Mouse (Mus musculus) layer of hippocampus, adult 9-11 months (tissue): ENCODE data around the gene Ppox.
"Not testable (repeated sequence)": the region's sequence is repeated elsewhere in the genome, so short reads cannot be mapped to it uniquely, and the experiment has no call there.

Experiments
- DNase-seq: peaks from one replicate; pipeline ENCODE4 v3.0.0; 2022

Ppox gene

DNA sequence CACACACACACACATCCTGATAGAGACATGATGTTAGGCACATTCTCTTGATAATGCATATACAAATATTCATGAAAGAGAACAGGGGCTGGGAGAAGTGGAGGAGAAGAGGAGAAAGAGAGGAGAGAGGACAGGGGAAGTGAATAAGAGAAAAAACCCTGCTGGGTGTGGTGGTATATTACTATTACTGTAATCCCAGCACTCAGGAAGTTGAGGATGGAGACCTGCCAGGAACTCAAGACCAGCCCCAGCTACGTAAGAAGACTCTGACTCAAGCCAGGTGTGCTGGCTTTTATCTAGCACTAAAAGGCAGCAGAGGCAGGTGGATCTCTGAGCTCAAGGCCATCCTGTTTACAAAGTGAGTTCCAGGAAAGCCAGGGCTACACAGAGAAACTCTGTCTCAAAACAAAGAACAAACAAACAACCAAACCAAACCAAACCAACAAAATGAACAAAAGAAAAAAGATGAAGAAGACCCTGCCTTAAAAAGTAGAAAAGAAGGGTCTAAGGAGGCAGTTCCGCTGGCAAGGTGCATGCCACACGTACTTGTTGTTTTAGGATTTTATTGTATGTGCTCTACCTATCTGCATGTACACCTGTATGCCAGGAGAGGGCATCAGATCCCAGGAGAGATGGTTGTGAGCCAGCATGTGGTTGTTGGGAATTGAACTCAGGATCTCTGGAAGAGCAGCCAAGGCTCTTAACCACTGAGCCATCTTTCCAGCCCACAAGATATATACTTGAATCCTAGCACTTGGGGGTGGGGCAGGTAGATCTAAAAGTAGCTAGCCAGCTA lies 17.1 kb downstream of the Ppox start:
- no peak for DNase-seq

DNA sequence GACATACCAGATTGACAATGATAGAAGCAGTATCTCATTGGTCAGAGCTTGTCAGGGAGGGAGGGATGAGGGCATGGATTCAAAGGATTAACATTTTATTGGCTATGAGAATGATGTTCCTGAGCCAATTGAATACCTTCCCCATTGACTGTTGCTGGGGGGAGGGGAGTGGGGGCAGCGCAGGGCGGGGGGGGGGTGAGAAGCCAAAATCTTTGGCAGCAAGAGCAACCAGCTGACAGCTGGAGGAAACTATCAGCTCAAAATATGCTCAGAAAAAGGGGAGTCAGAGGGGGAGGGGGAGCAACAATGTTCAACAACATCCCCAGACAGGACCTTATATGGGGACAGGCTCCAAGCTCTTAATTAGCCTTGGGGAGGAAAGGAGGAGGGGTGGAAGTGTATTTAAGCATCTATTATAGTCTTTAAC lies 17.8 kb downstream of the Ppox start:
- peak; percentile 80 for DNase-seq

DNA sequence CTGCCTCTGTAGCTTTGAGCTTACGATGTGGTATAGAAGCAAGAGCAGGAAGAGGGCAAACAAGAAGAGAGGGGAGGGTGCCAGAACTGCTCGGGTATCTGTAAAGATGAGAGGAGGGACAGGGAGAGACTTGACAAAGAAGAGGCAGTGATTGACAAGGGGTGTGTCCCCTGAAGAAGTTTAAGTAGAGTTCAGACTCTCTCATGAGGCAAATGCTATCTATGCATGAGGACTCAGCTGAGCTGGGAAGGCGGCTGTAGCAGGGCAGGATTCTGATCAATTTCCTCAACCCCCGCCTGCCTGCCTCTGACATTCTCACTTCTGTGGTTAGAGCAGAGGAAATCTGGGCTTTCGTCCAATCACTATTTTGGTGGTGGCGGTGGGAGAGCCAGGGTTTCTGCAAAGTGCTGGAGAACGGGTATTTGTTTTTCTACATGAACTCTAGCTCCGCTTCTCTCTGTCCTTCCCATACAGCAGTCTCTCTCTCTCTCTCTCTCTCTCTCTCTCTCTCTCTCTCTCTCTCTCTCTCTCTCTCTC lies 18.3 kb downstream of the Ppox start:
- DNase-seq: peak; percentile 93

DNA sequence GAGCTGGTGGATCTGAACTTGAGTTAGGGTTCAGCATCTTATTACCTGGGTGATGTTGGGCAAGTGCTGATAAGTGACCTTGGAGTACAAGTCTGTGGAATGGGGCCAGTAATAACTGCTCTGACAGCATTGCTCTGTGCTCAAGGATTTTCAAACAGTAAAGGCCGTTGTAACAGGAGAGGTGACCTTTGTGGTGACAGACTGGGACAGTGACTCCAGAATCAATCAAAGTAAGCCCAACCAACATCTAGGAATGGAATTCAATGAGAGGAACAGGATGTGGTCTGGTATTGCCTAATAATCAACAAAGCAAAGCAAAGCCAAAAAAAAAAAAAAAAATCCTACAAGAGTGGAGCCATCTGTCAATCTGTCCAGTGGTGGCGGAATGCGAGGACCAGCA lies 20.7 kb downstream of the Ppox start:
- no peak for DNase-seq

DNA sequence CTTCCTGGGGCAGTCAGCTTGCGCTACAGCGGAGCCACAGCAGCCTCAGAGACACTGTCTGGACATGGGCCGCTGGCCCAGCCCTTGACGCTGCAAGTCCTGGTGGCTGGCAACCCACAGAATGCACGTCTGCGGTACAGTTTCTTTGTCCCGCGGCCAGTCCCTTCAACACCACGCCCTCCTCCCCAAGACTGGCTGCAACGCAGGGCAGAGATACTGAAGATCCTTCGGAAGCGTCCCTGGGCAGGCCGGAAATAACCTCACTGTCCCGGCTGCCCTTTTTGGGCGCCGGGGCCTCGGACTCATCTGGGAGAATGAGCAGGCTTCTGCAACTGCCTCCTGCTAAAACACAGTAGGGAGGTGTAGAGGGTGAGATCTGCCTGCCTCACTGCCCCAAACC lies 22.1 kb downstream of the Ppox start:
- no peak for DNase-seq

DNA sequence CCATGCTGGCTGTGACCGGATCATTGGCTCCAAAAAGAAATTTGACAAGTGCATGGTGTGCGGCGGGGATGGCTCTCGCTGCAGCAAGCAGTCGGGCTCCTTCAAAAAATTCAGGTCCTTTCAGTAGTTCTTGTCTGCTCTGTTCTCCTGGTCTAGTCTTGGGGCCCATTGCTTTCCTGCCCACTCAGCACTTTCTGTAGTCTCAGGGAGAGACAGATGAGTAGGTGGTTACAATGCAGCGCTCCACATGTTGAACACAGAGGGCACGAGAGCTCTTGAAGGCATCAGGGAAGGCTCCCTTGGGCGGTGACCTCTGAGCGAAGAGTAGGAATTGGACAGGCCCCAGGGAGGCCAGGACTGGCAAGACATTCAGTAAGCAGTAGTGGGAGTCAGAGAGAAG lies 23.2 kb downstream of the Ppox start:
- DNase-seq: no peak

DNA sequence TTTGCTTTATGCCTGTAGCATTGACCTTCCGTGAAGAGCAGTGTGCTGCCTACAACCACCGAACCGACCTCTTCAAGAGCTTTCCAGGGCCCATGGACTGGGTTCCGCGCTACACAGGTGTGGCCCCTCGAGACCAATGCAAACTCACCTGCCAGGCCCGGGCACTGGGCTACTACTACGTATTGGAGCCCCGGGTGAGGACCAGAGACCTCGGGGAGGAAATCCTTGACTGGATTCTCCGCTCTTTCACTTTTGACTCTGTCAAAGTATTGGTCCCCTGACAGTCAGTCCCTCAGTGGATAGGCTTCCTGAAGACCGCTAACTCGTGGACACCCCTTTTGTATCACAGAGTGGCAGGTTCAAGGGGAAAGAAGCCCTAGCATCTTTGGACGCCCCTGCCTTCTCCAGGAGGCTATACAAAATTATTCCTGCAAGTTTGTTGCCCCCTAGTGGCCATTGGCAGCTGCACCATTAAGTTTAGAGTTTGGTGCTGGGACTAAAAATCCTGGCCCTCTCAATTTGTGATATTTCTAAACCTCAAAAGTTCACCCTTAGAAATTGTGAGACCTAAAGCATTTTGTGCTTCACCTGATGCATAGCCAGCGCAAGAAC lies 23.9 kb downstream of the Ppox start:
- DNase-seq: no peak

DNA sequence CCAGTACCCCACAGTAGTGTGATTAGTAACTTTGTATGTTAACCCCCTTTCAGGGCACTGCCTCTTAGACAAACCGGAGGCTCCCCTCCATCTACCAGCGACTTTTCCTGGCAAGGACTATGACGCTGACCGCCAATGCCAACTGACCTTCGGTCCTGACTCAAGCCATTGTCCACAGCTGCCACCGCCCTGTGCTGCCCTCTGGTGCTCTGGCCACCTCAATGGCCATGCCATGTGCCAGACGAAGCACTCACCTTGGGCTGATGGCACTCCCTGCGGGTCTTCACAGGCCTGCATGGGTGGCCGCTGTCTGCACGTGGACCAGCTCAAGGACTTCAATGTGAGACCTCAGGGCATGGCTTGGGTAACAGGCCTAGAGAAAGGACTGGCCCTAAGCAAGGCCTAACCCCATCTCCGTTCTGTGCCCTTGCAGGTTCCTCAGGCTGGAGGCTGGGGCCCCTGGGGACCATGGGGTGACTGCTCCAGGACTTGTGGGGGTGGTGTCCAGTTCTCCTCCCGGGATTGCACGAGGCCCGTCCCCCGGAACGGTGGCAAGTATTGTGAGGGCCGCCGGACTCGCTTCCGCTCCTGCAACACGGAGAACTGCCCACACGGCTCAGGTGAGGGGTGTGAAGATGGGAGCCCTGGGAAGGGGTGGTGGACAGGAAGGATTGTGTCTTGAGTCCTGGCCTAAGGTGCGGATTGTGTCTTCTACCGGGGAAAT lies 24.7 kb downstream of the Ppox start:
- DNase-seq: no peak

DNA sequence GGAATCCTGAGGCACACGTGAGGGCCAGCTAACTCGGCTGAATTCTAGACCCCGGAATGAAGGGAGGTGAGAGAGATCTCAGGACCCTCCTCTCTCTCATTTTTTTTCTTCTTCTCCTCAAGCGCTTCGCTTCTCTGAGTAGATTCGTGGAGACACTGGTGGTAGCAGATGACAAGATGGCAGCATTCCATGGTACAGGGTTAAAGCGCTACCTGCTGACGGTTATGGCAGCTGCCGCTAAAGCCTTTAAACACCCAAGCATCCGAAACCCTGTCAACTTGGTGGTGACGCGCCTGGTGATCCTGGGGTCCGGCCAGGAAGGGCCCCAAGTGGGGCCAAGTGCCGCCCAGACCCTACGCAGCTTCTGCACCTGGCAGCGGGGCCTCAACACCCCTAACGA lies 28.6 kb downstream of the Ppox start:
- no peak for DNase-seq

DNA sequence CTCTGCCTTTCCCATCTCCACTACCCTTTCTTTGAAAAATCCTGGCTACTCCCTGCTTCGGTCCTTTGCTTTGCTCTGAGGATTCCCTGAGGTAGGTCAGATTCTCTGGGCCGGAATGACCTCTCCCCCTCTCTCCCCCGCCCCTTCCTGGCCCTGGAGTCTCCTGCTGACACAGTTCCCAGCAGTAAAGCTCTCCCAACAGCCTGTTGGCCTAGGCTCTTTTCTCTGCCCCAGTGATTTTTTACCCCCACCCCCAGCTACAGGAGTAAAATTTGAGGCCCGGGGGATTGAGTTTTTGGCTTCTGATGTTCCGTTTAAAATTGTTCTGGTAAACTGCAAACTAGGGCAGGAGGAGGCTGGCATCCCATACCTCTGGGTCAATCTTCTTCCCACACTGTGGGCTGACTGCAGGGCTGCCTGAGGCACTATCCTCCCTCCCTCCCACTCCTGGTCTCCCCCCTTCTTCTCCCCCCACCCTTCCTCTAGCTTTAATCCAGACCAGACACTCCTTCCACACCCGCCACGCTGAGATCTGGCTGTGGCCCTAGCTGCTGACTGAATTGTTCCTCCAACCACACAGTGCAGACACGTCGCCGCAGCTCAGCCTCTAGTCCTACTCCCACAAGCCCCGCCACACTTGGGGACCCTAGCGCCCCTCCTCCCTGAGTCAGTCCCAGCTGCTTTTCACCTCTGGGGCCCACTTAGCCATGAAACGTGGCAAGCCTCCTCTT lies 29.2 kb downstream of the Ppox start:
- no peak for DNase-seq

DNA sequence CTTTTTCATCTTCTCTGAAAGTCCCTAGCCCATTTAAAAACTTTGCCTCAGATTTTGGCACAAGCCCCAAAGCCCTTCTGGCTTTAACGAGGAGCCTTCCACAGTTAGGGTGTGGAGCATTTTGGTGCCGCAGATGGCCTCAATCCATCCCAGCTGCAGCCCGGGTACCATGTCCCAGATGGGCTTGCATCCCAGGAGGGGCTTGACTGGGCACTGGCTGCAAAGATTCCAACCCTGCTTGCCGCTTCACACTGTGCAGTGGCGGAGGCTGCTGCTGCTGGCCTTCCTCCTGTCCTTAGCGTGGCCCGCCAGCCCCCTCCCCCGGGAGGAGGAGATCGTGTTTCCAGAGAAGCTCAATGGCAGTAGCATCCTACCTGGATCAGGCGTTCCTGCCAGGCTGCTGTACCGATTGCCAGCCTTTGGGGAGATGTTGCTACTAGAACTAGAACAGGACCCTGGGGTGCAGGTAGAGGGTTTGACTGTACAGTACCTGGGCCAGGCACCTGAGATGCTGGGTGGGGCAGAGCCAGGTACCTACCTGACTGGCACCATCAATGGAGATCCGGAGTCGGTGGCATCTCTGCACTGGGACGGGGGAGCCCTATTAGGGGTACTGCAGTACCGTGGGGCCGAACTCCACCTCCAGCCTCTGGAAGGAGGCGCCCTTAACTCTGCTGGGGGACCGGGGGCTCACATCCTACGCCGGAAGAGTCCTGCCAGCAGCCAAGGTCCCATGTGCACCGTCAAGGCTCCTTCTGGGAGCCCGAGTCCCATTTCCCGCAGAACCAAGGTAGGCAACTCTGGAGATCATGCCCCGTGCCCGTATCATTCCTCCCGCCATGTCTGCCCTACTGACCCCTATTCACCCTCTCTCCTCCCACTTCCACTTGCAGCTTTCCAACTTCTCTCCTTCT lies 30.0 kb downstream of the Ppox start, which contains the start of gene Ndufs2:
Gene Ndufs2, minus strand, starts transcription at position 709 of the 914 bp plus-strand sequence.
- no peak for DNase-seq

DNA sequence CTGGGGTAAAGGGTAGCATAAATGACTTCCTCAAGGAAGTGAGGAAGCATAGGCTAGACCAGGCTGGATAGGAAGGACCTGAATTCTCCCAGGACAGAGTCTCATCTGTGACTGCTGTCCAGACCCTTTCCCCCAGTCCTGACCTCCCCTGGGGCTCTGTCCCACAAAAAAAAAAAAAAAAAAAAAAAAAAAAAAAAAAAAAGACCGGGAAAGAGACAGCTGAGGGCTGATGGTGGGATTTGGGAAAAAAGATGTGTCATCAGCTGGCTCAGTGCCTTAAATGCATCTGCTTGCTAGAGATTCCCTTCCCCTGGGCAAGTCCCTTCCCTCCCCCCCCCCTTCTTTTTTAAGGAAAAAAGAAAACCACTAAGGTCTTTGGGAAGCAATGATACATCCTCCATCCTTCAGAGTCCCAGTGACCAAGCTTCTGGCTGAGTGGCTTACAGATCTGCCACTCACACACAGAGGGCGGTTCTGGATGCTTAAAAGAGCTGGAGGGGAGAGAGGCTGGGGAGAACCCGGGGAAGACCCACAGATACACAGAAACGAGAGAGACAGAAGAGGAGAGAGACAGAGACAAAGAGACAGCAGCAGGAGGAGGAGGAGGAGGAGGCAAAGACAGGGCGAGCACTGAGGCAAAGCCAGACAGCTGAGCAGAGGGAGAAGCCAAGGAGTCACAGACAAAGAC lies 30.9 kb downstream of the Ppox start, which contains the start of gene Adamts4:
Gene Adamts4, plus strand, starts transcription at position 509 of the 688 bp plus-strand sequence.
- peak; percentile 71 for DNase-seq

DNA sequence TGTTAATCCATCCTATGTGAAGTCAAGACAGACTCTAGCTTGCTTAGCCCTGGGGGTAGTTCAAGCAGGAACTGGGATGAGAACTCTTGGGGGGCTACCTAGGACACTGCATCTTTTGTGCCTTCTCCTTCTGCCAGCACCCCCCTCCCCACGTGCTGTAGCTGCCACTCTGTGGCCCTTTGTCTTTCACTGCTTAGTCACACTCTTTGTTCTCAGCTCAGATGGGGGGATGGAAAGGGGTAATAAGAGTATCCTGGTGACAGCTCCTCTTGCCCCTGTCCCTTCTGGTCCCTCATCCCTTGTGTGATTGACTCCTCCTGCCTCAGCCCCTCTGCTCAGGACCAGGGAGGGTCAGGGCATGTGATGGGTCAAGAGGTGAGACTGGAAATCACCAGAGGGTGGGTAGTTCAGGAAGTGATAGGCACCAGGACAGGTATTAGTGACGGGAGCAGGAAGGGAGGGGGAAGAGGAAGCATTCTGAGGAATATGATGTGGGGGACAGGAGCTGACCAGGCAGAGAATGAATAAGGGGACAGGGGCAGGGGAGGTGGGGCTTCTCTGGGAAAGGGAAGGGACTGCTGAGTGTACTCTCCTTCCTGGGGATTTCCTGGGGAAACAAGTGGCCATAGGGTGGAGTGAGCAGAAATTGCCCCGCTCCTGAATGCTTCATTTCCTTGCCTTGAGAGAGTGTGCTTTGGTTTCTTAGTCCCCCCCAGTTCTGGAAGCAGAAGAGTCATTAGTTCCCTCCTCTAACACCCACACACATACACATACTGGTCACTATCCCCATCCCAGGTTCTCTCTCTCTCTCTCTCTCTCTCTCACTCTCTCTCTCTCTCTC lies 32.4 kb downstream of the Ppox start:
- peak; percentile 82 for DNase-seq

DNA sequence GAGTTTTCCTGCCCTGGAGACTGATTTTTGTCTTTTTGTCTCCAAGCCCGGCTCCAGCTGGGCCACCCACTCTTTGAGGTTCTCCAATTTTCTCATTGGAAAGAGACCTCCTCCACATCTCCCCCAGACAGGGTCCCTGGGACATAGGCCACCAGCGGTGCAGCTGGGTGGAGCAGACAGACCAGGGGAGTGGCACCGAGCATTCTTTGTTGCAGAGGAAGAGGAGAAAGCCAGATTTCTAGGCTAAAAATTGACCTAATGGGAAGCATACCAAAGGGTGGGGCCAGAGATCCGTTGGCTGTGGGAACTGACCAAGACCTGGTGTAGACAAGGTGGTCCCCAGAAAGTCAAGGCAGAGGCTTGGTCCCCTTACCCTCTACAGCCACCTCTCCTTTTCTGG lies 33.1 kb downstream of the Ppox start:
- DNase-seq: no peak

DNA sequence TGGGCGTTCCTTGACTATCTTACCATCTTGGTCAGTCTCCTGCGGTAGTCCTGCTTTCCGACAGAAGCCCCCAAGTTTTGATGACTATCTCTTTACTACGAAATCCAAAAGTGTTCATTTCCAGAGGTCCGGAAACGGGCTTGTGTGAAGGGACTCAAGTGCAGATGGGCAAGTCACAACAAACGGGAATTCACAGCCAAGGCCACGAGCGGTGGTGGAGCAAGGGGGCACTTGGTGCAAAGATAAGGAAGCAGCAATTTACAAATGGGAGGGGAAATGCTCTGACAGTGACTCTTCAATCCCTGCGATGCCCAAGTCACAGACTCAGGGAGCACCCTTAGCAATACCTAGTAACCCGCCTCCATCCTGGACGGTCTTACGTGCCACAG lies 33.5 kb downstream of the Ppox start:
- DNase-seq: no peak

DNA sequence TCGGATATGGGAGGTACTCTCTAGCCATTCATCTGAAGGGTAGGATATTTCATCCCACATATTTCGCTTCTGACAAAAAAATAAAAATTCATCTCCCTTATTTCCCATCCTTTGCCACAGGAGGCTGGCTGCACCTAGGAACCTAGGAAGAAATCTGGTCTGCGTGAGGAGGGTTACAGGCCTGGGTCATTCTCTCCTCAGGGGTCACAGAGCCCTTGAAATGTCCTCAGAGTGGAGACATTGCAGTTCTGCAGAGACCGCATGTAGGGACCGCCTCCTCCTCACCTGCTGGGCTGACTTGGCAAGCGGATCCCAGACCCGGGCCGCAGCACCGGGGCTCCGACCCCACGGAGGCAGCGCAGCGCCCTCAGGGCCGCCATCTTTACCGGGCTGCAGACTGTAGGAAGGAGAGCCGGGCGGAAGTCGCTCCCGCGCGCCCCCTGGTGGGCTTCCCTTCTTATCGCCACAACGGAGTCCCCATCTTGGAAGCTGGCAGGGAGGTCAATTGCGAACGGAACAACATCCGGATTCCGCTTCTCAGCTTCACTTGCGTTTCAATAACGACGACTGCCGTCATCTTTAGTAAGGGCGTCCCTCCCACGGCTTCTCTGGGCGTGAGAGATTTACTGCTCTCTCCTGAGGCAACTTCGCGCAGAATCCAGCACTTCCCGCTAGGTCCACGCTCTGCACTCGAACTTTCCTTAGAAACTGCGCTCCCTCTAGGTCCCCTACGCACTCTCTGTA lies 34.1 kb downstream of the Ppox start:
- peak; percentile 98 for DNase-seq

DNA sequence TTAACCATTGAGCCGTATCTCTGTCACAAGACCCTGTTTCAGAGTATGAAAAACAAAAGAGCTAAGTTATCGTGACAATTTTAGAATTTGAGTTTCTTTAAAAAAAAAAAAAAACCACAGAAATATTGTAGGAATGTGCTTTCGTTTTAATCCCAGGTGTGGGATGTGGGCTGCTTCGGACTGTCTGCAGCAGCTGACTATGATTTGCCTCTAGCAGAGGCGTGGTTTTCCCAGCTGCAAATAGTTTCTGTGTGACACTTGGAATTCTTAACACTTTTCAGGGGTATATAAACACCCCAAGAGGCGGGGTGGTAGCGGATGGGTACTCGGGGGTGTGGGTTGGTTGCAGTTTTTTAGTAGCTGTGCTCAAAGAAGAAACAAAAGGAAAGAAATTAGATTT lies 35.6 kb downstream of the Ppox start:
- DNase-seq: no peak

DNA sequence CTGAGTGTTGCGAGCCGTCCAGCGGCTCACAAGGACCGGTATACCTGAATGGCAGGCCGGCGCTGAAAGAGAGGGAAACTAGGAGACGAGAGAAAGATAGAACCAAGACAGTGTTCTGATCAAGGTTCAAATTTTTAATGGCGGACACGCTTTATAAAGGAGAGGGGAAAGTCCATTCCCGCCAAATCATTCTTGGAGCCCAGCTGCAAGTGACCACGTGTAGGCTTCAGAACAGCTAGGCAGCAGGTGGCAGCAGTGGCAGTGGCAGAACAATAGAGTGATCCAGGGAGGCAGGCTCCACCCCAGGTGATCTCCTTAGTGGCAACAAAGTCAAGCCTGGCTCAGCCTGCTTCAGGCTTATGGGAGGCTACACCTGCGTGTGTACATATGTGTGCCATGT lies 39.0 kb downstream of the Ppox start:
- DNase-seq: not testable (repeated sequence)

DNA sequence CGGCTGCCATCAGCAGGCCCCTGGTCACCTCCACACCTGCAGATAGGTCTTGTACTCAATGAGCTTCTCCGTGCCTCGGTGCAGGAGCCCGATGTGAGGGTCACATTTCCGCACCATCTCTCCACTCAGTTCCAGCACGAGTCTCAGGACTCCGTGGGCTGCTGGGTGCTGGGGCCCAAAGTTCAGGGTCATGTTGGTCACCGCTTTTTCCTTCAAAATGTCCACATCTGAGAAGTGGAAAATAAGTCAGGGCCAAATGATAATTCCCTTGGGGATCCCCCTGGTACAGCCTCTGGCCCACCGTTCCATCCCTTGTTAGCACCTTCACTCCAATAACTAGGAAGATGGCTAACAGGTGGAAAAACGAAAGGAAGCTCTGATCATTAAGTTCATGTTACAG lies 40.1 kb downstream of the Ppox start:
- DNase-seq: no peak
